Mouse (Mus musculus): ENCODE data around the gene Erc2. TPM values are rescaled to one million over a fixed set of nuclear protein-coding genes. Genes with fewer than 3 reads are reported as not detected.

Gene Erc2
- polyA plus RNA-seq, 2 experiments = 0.52 to 0.99 TPM

DNA sequence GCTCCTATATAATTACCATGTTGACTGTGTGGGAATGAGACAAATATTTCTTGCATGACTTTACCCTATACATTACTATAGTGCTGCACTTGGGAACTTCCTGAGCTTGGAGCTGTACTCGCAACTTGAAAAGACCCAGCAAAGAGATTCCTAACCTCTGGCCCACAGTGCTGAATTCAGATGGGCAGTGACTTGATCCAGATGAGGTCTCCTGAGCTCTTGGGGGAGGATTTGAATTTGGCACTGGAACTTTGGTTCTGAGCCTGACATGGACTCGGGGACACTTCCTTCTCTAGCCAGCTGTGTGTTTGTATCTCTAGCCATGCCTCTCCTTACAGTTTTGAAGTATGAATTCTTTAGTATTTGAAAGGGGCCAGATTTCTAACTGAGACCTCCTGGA is 666.7 kb downstream of the Erc2 start:
- Histone ChIP-seq H3K4me1 (replicated peaks; ENCODE audit: control insufficient read depth in 2 of 2, insufficient read depth in 2 of 2, low read length in 1 of 2) (no peaks in the 10 kb centered on the region), H3K9me3 (ENCODE audit: control insufficient read depth, low read length) (no peaks in the 10 kb centered on the region), H3K36me3 (replicated peaks; ENCODE audit: control insufficient read depth, insufficient read depth, low read depth) (no peaks in the 10 kb centered on the region), H3K4me3 (ENCODE audit: insufficient read depth in 1 of 2, low read depth in 2 of 2, low read length in 2 of 2) (no peak overlapping the region), H3K27me3 (ENCODE audit: control insufficient read depth, insufficient read depth, low read length) (no peaks in the 10 kb centered on the region), H3K27ac (no peak overlapping the region), H3K9ac (replicated peaks) (no peak overlapping the region), H3K4me2 (ENCODE audit: low read depth) (no peak overlapping the region)
- no peak for TF ChIP-seq CTCF (IDR thresholded peaks at IDR 0.05; ENCODE audit: low read depth)
- no peak for TF ChIP-seq EP300 (IDR thresholded peaks at IDR 0.05; ENCODE audit: low read depth)
- ATAC-seq (ENCODE audit: insufficient read depth) = no peak
- no peak for DNase-seq (ENCODE audit: low read depth in 3 of 3, low spot score in 3 of 3)
- WGBS (ENCODE audit: insufficient replicate concordance) = 62% methylated on average over 2 of the region's 2 CpGs

DNA sequence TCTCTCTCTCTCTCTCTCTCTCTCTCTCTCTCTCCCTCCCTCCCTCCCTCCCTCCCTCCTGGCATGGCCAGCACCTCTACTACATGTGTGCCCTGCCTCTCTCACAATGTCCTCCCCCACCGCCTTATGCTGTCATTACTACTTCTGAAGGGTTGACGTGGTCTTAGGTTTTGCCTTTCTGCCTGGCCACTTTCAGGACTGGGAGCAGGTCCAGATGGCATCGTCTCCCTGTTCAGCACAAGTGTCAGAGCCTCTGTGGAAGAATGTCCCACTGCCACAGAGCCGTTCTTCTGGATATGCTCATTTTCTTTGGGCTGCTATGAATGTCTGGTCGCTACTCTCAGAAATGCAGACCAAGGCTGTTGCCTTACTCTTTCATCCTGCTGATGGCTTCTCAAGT is 671.7 kb downstream of the Erc2 start:
- Histone ChIP-seq H3K36me3 (replicated peaks; ENCODE audit: control insufficient read depth, insufficient read depth, low read depth) (no peaks in the 10 kb centered on the region), H3K27me3 (ENCODE audit: control insufficient read depth, insufficient read depth, low read length) (no peaks in the 10 kb centered on the region), H3K4me2 (ENCODE audit: low read depth) (no peak overlapping the region), H3K4me3 (ENCODE audit: insufficient read depth in 1 of 2, low read depth in 2 of 2, low read length in 2 of 2) (no peak overlapping the region), H3K27ac (no peak overlapping the region), H3K9ac (replicated peaks) (no peak overlapping the region), H3K9me3 (ENCODE audit: control insufficient read depth, low read length) (no peaks in the 10 kb centered on the region), H3K4me1 (replicated peaks; ENCODE audit: control insufficient read depth in 2 of 2, insufficient read depth in 2 of 2, low read length in 1 of 2) (no peaks in the 10 kb centered on the region)
- DNase-seq (ENCODE audit: low read depth in 3 of 3, low spot score in 3 of 3) = no peak
- TF ChIP-seq EP300 (IDR thresholded peaks at IDR 0.05; ENCODE audit: low read depth) (no peak), CTCF (IDR thresholded peaks at IDR 0.05; ENCODE audit: low read depth) (no peak)
- ATAC-seq (ENCODE audit: insufficient read depth) = no peak
- WGBS (ENCODE audit: insufficient replicate concordance) = 61% methylated on average over 5 of the region's 5 CpGs

DNA sequence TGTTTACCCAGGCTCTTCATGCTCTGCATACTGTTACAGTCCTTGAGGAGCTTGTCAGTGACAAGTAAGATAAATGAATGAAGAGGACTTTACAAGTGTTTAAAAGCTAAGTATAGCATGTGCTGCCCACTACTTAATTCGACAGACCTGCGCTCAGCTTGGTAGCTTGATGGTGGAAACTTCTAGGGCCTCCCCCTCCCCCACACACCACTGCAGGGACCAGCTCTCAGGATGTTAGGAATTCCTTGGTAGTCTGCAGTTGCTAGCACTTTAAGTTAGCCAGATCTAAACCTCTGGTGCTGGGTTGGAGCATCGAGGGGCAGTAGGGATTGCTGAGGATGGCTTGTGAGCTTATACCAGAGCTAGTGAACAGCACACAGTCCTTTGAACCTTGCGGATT is 672.9 kb downstream of the Erc2 start:
- no peak overlapping the region for H3K9ac ChIP-seq (replicated peaks)
- H3K4me3 ChIP-seq (ENCODE audit: insufficient read depth in 1 of 2, low read depth in 2 of 2, low read length in 2 of 2) = no peak overlapping the region
- H3K27ac ChIP-seq = no peak overlapping the region
- no peaks in the 10 kb centered on the region for H3K36me3 ChIP-seq (replicated peaks; ENCODE audit: control insufficient read depth, insufficient read depth, low read depth)
- no peak for ATAC-seq (ENCODE audit: insufficient read depth)
- 39% methylated on average over 4 of the region's 4 CpGs for WGBS (ENCODE audit: insufficient replicate concordance)
- no peak for DNase-seq (ENCODE audit: low read depth in 3 of 3, low spot score in 3 of 3)
- H3K9me3 ChIP-seq (ENCODE audit: control insufficient read depth, low read length) = no peaks in the 10 kb centered on the region
- no peak overlapping the region for H3K4me2 ChIP-seq (ENCODE audit: low read depth)
- no peaks in the 10 kb centered on the region for H3K4me1 ChIP-seq (replicated peaks; ENCODE audit: control insufficient read depth in 2 of 2, insufficient read depth in 2 of 2, low read length in 1 of 2)
- H3K27me3 ChIP-seq (ENCODE audit: control insufficient read depth, insufficient read depth, low read length) = no peaks in the 10 kb centered on the region
- no peak for TF ChIP-seq EP300 (IDR thresholded peaks at IDR 0.05; ENCODE audit: low read depth)
- no peak for TF ChIP-seq CTCF (IDR thresholded peaks at IDR 0.05; ENCODE audit: low read depth)

DNA sequence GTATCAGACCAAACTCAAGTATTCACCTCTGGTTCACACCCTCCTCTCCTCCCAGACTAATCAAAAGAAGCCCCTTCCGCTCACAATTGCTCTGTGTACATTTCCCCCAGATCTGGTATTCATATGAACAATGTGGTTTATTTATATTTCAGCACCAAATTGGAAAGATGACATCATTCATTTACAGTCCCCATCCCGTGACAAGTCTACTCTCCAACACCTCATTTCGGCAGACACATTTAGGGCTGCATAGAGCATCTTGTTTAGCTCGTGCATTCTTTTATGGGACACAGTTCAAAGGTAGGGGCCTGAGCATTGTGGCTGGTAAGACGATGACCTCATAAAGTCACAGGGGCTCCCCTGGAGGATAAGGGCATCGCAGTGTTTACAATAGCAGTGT is 677.9 kb downstream of the Erc2 start:
- Histone ChIP-seq H3K9ac (replicated peaks) (no peak overlapping the region), H3K4me2 (ENCODE audit: low read depth) (no peak overlapping the region), H3K27ac (no peak overlapping the region), H3K9me3 (ENCODE audit: control insufficient read depth, low read length) (no peaks in the 10 kb centered on the region), H3K36me3 (replicated peaks; ENCODE audit: control insufficient read depth, insufficient read depth, low read depth) (no peaks in the 10 kb centered on the region), H3K4me3 (ENCODE audit: insufficient read depth in 1 of 2, low read depth in 2 of 2, low read length in 2 of 2) (no peak overlapping the region), H3K27me3 (ENCODE audit: control insufficient read depth, insufficient read depth, low read length) (no peaks in the 10 kb centered on the region), H3K4me1 (replicated peaks; ENCODE audit: control insufficient read depth in 2 of 2, insufficient read depth in 2 of 2, low read length in 1 of 2) (no peaks in the 10 kb centered on the region)
- TF ChIP-seq CTCF (IDR thresholded peaks at IDR 0.05; ENCODE audit: low read depth) (no peak), EP300 (IDR thresholded peaks at IDR 0.05; ENCODE audit: low read depth) (no peak)
- no peak for ATAC-seq (ENCODE audit: insufficient read depth)
- WGBS (ENCODE audit: insufficient replicate concordance) = 48% methylated on average over 6 of the region's 6 CpGs
- no peak for DNase-seq (ENCODE audit: low read depth in 3 of 3, low spot score in 3 of 3)

DNA sequence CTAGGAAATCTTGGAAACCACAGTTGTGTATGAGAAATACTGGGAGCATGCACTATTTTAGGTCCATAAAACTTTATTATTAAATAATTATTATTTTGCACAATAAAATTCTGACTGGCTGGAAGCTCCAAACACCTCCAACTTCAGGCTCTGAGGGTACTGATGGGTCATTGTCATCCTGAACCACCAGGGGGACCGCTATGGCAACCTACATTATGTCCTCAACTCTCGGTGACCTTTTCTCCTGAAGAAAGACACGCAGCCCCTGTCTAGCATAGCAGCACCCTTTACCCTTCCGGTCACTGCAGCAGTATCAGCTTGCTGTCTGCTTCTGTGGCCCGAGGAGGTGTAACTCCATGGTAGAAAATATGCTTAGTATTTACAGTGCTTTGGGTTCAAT is 679.0 kb downstream of the Erc2 start:
- H3K4me3 ChIP-seq (ENCODE audit: insufficient read depth in 1 of 2, low read depth in 2 of 2, low read length in 2 of 2) = no peak overlapping the region
- H3K4me1 ChIP-seq (replicated peaks; ENCODE audit: control insufficient read depth in 2 of 2, insufficient read depth in 2 of 2, low read length in 1 of 2) = no peaks in the 10 kb centered on the region
- H3K27me3 ChIP-seq (ENCODE audit: control insufficient read depth, insufficient read depth, low read length) = no peaks in the 10 kb centered on the region
- H3K9me3 ChIP-seq (ENCODE audit: control insufficient read depth, low read length) = no peaks in the 10 kb centered on the region
- no peaks in the 10 kb centered on the region for H3K36me3 ChIP-seq (replicated peaks; ENCODE audit: control insufficient read depth, insufficient read depth, low read depth)
- 37% methylated on average over 5 of the region's 5 CpGs for WGBS (ENCODE audit: insufficient replicate concordance)
- DNase-seq (ENCODE audit: low read depth in 3 of 3, low spot score in 3 of 3) = no peak
- no peak overlapping the region for H3K27ac ChIP-seq
- H3K4me2 ChIP-seq (ENCODE audit: low read depth) = no peak overlapping the region
- no peak for TF ChIP-seq EP300 (IDR thresholded peaks at IDR 0.05; ENCODE audit: low read depth)
- TF ChIP-seq CTCF (IDR thresholded peaks at IDR 0.05; ENCODE audit: low read depth) = 0 out of 2 replicates have a peak, but pooled peaks have one; percentile 9
- no peak overlapping the region for H3K9ac ChIP-seq (replicated peaks)
- no peak for ATAC-seq (ENCODE audit: insufficient read depth)

Measured in liver, embryonic 14.5 days (tissue).